Mouse (Mus musculus) ES-Bruce4 (cell line): Measurements from ENCODE around the gene Rab1a. TPM values are rescaled to one million over a fixed set of nuclear protein-coding genes. Genes with fewer than 3 reads are reported as not detected.
A peak's percentile ranks its signal among the peaks of the same experiment; 100 is the strongest.

Experiments
- H3K27ac ChIP-seq: 2 replicates; pipeline ENCODE4 v1.5.1; 2012; ENCODE audit warnings: low read length, inconsistent platforms; ENCODE audit not compliant: insufficient read depth
- H3K27me3 ChIP-seq: 2 replicates; pipeline ENCODE4 v1.6.1; 2012; ENCODE audit warnings: mild to moderate bottlenecking, low read length, inconsistent platforms; ENCODE audit not compliant: control insufficient read depth, poor library complexity, insufficient read depth, severe bottlenecking
- H3K36me3 ChIP-seq: 2 replicates; pipeline ENCODE4 v1.6.1; 2012; ENCODE audit warnings: inconsistent platforms, mild to moderate bottlenecking, low read length, moderate library complexity; ENCODE audit not compliant: control insufficient read depth, poor library complexity, insufficient read depth, severe bottlenecking
- H3K4me1 ChIP-seq: one replicate; pipeline ENCODE4 v1.8.1; 2011; ENCODE audit warnings: low read length; ENCODE audit not compliant: control insufficient read depth, insufficient read depth
- H3K4me3 ChIP-seq: 2 replicates; pipeline ENCODE4 v1.5.1; 2011; ENCODE audit warnings: low read depth, mild to moderate bottlenecking, low read length
- H3K9ac ChIP-seq: 2 replicates; pipeline ENCODE4 v1.6.1; 2012; ENCODE audit warnings: low read depth, mild to moderate bottlenecking, inconsistent platforms; ENCODE audit not compliant: poor library complexity, severe bottlenecking
- H3K9me3 ChIP-seq: replicated peaks from 2 replicates; pipeline ENCODE4 v1.6.1; 2012; ENCODE audit warnings: mild to moderate bottlenecking, low read length, inconsistent platforms; ENCODE audit not compliant: control insufficient read depth, poor library complexity, insufficient read depth, severe bottlenecking
- CTCF ChIP-seq: IDR thresholded peaks from one replicate; pipeline ENCODE4 v1.8.1; 2011; ENCODE audit warnings: low read depth, low read length
- EP300 ChIP-seq: IDR thresholded peaks from 2 replicates; pipeline ENCODE4 v1.6.1; 2011; ENCODE audit warnings: low read depth, low read length; ENCODE audit not compliant: insufficient read depth
- POLR2A ChIP-seq: IDR thresholded peaks from one replicate; pipeline ENCODE4 v1.8.1; 2011; ENCODE audit warnings: low read length; ENCODE audit not compliant: insufficient read depth
- polyA plus RNA-seq: library from polyadenylated mRNA; stranded (reverse); fragments of >200 nt; gene quantifications from 2 replicates; pipeline ENCODE4 v1.2.4, GENCODE M21; 2011; ENCODE audit warnings: low read depth; ENCODE audit not compliant: missing spikeins, insufficient read depth, insufficient read length

Rab1a gene
- polyA plus RNA-seq, 1 experiment = 407 TPM

DNA sequence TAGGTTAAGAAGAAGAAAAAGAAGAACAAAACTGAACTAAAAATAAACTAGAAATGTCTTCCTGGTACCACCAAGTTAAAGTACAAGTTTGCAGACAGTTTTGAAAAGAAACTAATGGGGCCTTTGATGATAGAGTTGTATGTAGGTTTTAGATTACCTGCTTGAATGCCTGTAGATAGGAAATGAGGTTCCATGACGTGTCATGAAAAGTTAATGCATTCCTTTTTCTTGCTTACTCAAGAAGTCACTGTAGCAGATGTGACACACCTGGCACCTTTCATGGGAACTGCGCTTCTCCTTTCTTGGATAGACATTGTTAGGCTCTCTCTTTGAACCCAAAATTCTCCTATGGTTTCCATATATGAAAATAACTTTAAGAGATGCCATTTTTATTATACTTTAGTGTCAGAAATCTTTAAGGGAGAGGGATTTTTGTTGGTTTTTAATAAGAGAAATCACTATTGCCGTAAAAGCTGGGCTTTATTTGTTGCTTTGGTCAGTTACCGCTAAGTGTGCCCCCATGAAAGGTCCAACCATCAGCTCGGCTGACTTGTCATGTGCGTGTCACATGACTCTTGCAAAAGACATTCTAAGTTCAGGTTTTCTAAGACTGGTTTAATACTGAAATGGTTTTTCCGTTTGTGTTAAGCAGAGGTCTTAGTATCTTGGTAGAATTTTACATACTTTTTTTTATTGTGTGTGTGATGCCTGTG lies 1.2 kb downstream of the Rab1a start:
- H3K36me3 ChIP-seq = peaks cover 14% of the 10 kb centered on the region
- H3K9ac ChIP-seq = peak overlapping the region; percentile 99
- peak overlapping the region; percentile 83 for H3K4me3 ChIP-seq
- TF ChIP-seq POLR2A (no peak), EP300 (no peak), CTCF (no peak)
- no peak overlapping the region for H3K27ac ChIP-seq
- H3K9me3 ChIP-seq = no peaks in the 10 kb centered on the region
- peaks cover 7% of the 10 kb centered on the region for H3K4me1 ChIP-seq
- H3K27me3 ChIP-seq = no peaks in the 10 kb centered on the region

DNA sequence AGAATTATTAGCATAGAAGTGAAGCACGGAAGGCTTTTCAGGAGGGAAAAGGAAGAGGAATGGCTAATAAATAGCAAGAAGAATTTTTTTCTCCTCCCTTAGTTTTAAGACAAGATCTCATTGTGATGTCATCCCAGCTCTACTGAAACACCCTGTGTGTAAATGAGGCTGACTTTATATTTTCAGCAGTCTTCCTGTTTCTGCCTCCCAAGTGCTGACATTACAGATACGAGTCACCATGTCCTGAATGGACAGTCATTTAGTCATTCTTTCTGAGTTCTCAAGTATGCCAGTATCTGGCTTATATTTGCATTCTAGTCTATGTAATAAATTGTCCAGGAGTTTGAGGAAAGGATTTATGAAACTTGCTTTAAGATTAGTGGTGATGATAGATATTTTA lies 3.1 kb downstream of the Rab1a start:
- Histone ChIP-seq H3K9ac (no peak overlapping the region), H3K4me3 (no peak overlapping the region), H3K27ac (no peak overlapping the region), H3K27me3 (no peaks in the 10 kb centered on the region), H3K9me3 (no peaks in the 10 kb centered on the region), H3K36me3 (peaks cover 19% of the 10 kb centered on the region), H3K4me1 (peaks cover 10% of the 10 kb centered on the region)
- TF ChIP-seq CTCF (no peak), EP300 (no peak), POLR2A (no peak)

DNA sequence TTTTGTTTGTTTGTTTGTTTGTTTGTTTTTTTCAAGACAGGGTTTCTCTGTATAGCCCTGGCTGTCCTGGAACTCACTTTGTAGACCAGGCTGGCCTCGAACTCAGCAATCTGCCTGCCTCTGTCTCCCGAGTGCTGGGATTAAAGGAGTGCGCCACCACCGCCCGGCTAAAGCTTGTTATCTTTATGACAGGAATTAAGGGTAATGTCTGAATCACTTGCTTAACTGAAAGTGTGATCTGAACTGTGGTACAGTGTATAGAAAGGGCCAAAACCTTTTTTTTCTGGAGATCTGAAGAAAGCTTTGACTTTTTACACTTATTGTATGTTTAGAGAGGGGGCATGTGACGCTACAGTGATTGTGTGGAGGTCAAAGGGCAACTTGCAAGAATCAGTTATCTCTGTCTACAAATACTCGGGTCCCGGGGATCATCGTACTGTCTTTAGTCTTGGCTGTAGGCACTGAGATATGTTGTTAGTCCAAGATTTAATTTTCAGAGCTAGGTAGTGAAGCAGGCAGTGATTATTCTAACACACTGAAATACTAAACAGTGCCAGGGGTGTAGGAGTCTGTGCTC lies 3.7 kb downstream of the Rab1a start:
- no peak overlapping the region for H3K4me3 ChIP-seq
- peak overlapping the region; percentile 44; the same call in 1 of the 2 replicates for H3K27ac ChIP-seq
- H3K9me3 ChIP-seq = no peaks in the 10 kb centered on the region
- H3K4me1 ChIP-seq = peaks cover 10% of the 10 kb centered on the region
- no peak overlapping the region for H3K9ac ChIP-seq
- peaks cover 19% of the 10 kb centered on the region for H3K36me3 ChIP-seq
- no peaks in the 10 kb centered on the region for H3K27me3 ChIP-seq
- TF ChIP-seq CTCF = no peak
- no peak for TF ChIP-seq POLR2A
- TF ChIP-seq EP300 = no peak

DNA sequence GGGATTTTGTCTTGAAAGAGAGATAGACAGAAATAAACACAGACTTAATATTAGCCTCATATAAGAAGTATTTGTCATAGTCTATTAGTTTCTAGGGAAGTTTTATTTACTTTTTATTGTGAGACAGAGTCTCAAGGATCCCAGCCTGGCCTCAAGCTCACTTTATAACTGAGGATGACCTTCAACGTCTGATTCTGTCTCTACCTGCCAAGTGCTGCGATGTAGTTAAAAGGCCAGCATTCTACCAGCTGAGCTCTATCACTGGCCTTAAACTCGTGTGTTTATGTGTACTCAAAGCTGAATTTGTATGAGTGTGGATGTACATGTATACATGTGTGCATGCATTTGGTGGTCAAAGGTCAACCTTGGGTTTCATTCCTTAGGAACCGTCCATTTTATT lies 4.3 kb downstream of the Rab1a start:
- Histone ChIP-seq H3K27ac (0 out of 2 replicates have a peak overlapping the region, but pooled peaks have one; percentile 44), H3K4me3 (no peak overlapping the region), H3K9ac (no peak overlapping the region), H3K4me1 (peaks cover 10% of the 10 kb centered on the region), H3K36me3 (peaks cover 19% of the 10 kb centered on the region), H3K27me3 (no peaks in the 10 kb centered on the region), H3K9me3 (no peaks in the 10 kb centered on the region)
- TF ChIP-seq CTCF (no peak), POLR2A (no peak), EP300 (no peak)

DNA sequence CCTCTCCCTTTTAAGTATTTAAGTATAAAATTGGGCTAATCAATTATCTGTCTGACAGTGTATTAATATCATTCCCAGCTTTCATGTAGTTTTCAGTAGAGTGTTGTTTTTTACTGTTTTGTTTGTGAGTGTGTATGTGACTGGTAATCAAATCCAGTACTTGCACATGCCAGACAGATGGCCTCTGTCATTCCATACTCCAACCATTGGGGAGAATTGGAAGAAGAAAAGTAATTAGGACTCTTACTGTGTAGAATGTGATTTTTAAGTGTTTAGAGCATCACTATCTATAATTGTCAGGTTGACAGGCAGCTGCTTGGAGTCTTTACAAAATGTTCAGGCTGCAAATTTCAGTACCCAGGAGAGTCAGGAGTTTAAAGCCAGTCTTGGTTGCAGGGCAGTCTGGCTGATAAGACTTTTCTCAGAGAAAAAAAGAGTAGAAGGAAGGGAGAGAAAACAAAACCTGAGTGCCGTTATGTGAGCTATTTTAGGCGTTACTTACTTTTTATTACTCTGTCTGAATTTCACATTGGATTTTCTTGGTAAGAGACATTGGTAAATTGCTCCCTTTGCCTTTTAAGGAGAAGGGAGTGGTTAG lies 5.5 kb downstream of the Rab1a start:
- no peaks in the 10 kb centered on the region for H3K27me3 ChIP-seq
- H3K4me3 ChIP-seq = no peak overlapping the region
- H3K4me1 ChIP-seq = peaks cover 10% of the 10 kb centered on the region
- peak overlapping the region; percentile 35 for H3K9ac ChIP-seq
- no peak for TF ChIP-seq POLR2A
- TF ChIP-seq CTCF = no peak
- no peak for TF ChIP-seq EP300
- H3K36me3 ChIP-seq = peaks cover 22% of the 10 kb centered on the region
- H3K9me3 ChIP-seq = no peaks in the 10 kb centered on the region
- no peak overlapping the region; the same call in 1 of the 2 replicates for H3K27ac ChIP-seq

DNA sequence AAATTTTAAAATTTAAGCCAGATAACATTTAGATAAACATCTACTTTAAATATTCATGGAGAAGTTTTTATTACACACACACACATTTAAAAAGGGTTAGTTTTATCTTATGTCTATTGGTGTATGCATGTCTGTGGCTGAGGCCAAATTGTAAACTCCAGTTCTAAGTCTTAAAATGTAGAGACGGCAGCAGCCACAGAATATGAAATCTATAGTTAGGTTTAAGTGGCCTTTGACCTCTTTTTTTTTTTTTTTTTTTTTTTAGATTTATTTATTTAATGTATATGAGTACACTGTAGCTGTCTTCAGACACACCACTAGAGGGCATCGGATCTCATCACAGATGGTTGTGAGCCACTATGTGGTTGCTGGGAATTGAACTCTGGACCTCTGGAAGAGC lies 6.4 kb downstream of the Rab1a start:
- Histone ChIP-seq H3K27me3 (no peaks in the 10 kb centered on the region), H3K9me3 (no peaks in the 10 kb centered on the region)
- no peak for TF ChIP-seq POLR2A
- TF ChIP-seq EP300 = no peak
- no peak for TF ChIP-seq CTCF

More for the DNA sequence above, 6.4 kb downstream of the Rab1a start:
- H3K4me3 ChIP-seq = no peak overlapping the region
- no peak overlapping the region for H3K9ac ChIP-seq
- peaks cover 10% of the 10 kb centered on the region for H3K4me1 ChIP-seq
- H3K36me3 ChIP-seq = peaks cover 22% of the 10 kb centered on the region
- H3K27ac ChIP-seq = 0 out of 2 replicates have a peak overlapping the region, but pooled peaks have one; percentile 61
